Mouse (Mus musculus): ENCODE results near the gene Btbd16. TPM values are rescaled to one million over a fixed set of nuclear protein-coding genes. Genes with fewer than 3 reads are reported as not detected.

The Btbd16 gene
- polyA plus RNA-seq (2014; fragmentation: Nextera tagmentation; extraction: Ambion mirVana): 0.23 TPM in 1 of 2 replicates, not detected in the other

DNA sequence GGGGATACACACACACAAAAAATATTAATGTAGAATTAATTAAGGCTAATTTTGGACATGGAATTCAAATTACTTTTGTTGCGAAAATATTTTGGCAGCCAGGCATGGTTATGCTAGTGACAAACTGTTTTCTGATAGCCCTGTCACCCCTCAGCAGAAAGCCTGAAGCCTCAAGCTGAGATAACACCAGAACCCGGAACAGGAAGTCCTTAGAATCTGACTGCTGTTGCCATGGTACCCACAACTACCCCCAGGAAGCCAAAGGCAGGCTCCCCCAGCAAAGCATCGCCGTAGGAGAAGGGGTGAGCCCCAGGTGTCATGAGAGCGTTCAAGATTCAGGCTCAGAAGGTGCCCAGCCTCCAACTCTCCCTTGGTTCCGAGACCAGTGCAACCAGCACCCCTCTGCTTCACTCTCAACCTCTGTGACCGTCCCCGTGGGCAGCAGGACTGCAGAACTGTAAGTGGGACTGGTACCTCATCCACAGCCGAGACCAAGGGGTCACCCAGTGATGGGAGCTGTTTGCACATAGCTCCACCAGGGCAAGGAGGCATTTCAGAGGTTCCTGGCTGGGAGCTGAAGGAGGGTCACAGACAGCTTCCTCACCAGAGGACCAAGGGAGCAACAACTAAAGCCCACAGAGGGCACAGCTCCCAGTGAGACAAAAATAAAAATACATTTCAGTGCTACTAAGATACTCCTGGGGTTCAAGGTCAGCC, at the start of gene Btbd16:
Gene Btbd16 (plus strand): TSS at position 156 of the 717 bp plus-strand sequence.
- WGBS: 50% methylated on average over 9 of the region's 9 CpGs
- no peak; the same call in 1 of the 2 replicates for ATAC-seq (ENCODE audit: insufficient number of reproducible peaks, insufficient read depth, low FRiP score, low read depth)
- H3K27ac ChIP-seq (ENCODE audit: low read length): no peak within 1 kb of the TSS

DNA sequence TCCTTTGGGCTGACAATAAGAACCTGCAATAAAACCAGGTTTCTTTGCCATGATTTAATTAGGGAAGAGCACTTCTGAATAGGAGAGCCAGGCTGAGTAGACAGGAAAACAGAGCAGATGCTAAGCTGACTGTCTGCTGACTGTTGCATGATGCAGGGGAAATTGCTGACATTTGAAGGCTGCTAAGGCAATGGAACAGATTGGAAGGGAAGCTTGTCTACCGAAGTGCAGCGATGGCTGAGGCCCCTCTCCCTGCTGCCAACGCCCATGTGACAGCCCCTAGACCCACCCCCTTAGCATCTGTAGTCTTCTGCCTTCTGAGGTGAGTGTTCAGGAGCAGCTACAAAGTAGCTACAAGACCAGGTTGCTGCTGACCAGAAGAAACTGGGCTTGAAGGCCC, 47.7 kb upstream of the Btbd16 start:
- no peak overlapping the region for H3K9ac ChIP-seq (replicated peaks; ENCODE audit: low read depth, low read length)
- no peak for ATAC-seq (ENCODE audit: insufficient number of reproducible peaks, insufficient read depth, low FRiP score, low read depth)
- WGBS: 73% methylated on average over 3 of the region's 3 CpGs
- H3K27ac ChIP-seq (ENCODE audit: low read length): no peak overlapping the region
- no peak overlapping the region for H3K4me3 ChIP-seq (ENCODE audit: low read depth, low read length)
- H3K9me3 ChIP-seq (ENCODE audit: control insufficient read depth, low read depth, low read length): no peaks in the 10 kb centered on the region
- no peaks in the 10 kb centered on the region for H3K27me3 ChIP-seq (ENCODE audit: control insufficient read depth, insufficient read depth, low read length)
- H3K36me3 ChIP-seq (ENCODE audit: control insufficient read depth, insufficient read depth, low read length): peaks cover 19% of the 10 kb centered on the region; the same call in 1 of the 2 replicates
- no peak overlapping the region for H3K4me2 ChIP-seq (replicated peaks; ENCODE audit: low read depth, low read length)
- H3K4me1 ChIP-seq (ENCODE audit: control insufficient read depth, insufficient read depth, low read length): peaks cover 10% of the 10 kb centered on the region; the same call in 1 of the 2 replicates

More for the DNA sequence above, at the start of gene Btbd16:
- Histone ChIP-seq H3K4me2 (replicated peaks; ENCODE audit: low read depth, low read length) (no peak within 1 kb of the TSS), H3K4me3 (ENCODE audit: low read depth, low read length) (no peak within 1 kb of the TSS), H3K4me1 (ENCODE audit: control insufficient read depth, insufficient read depth, low read length) (no peaks in the 10 kb centered on the region), H3K9ac (replicated peaks; ENCODE audit: low read depth, low read length) (no peak within 1 kb of the TSS), H3K27me3 (ENCODE audit: control insufficient read depth, insufficient read depth, low read length) (no peaks in the 10 kb centered on the region), H3K9me3 (ENCODE audit: control insufficient read depth, low read depth, low read length) (no peaks in the 10 kb centered on the region), H3K36me3 (ENCODE audit: control insufficient read depth, insufficient read depth, low read length) (no peaks in the 10 kb centered on the region)

DNA sequence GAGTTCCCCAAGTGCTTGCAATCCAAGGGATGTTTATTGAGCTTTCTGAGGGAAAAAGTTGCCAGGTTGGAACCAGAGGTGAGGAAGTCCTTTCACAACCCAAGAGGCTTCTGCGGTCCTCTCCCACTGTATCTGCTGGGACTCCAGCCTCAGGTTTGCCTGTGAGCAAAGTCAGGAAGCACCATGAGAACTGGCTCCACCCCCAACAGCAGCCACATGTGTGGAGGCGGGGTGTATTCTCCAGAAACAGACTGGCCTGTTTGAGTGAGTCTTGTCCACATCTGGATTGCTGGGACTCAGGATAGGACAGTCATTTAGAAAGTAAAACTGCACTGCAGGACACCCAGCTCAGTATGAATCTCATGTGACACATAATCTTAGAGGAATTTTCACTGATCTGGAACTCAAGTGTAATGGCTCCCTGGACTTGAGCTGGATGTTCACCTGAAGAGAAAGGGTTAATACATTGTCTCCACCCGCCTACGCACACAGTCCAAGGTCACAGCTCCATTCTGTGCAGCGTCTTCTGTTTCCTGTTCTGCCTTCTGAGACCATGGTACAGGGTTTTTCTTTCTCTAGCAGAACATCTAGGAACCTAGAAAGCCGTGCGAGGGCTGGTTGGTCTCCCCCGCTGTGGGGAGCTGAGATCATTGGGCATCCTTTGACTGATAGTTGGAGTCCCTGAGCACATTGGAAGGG, 47.0 kb upstream of the Btbd16 start:
- Histone ChIP-seq H3K4me2 (replicated peaks; ENCODE audit: low read depth, low read length) (no peak overlapping the region), H3K27me3 (ENCODE audit: control insufficient read depth, insufficient read depth, low read length) (no peaks in the 10 kb centered on the region), H3K4me1 (ENCODE audit: control insufficient read depth, insufficient read depth, low read length) (peaks cover 10% of the 10 kb centered on the region; the same call in 1 of the 2 replicates), H3K4me3 (ENCODE audit: low read depth, low read length) (no peak overlapping the region), H3K9ac (replicated peaks; ENCODE audit: low read depth, low read length) (no peak overlapping the region), H3K9me3 (ENCODE audit: control insufficient read depth, low read depth, low read length) (no peaks in the 10 kb centered on the region), H3K36me3 (ENCODE audit: control insufficient read depth, insufficient read depth, low read length) (peaks cover 20% of the 10 kb centered on the region; the same call in 1 of the 2 replicates), H3K27ac (ENCODE audit: low read length) (no peak overlapping the region)
- WGBS: 50% methylated on average over 8 of the region's 8 CpGs
- ATAC-seq (ENCODE audit: insufficient number of reproducible peaks, insufficient read depth, low FRiP score, low read depth): 0 out of 2 replicates have a peak, but pooled peaks have one; percentile 42

DNA sequence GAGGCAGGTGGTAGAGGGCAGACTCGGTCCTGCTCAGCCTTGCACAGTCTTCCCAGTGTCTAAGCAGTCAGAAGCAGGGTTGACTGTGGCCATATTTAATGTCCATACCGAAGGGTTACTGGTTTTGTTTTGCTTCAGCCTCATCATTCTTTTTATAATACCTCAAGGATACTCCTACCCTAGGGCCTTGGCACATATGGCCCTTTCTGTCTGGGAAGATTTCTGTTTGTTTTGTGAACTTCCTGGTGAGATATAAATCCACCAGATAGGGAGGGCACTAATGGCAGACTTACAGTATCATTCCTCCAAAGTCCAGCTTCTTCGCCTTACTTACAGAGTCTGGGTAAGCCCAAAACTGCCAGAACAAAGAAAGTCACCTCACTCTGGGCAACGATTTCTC, 46.3 kb upstream of the Btbd16 start:
- no peak overlapping the region for H3K4me2 ChIP-seq (replicated peaks; ENCODE audit: low read depth, low read length)
- no peak overlapping the region for H3K27ac ChIP-seq (ENCODE audit: low read length)
- no peaks in the 10 kb centered on the region for H3K27me3 ChIP-seq (ENCODE audit: control insufficient read depth, insufficient read depth, low read length)
- H3K9ac ChIP-seq (replicated peaks; ENCODE audit: low read depth, low read length): no peak overlapping the region
- H3K9me3 ChIP-seq (ENCODE audit: control insufficient read depth, low read depth, low read length): no peaks in the 10 kb centered on the region
- no peak overlapping the region for H3K4me3 ChIP-seq (ENCODE audit: low read depth, low read length)
- 88% methylated on average over 4 of the region's 4 CpGs for WGBS
- peaks cover 10% of the 10 kb centered on the region; the same call in 1 of the 2 replicates for H3K4me1 ChIP-seq (ENCODE audit: control insufficient read depth, insufficient read depth, low read length)
- peaks cover 20% of the 10 kb centered on the region; the same call in 1 of the 2 replicates for H3K36me3 ChIP-seq (ENCODE audit: control insufficient read depth, insufficient read depth, low read length)
- no peak for ATAC-seq (ENCODE audit: insufficient number of reproducible peaks, insufficient read depth, low FRiP score, low read depth)

DNA sequence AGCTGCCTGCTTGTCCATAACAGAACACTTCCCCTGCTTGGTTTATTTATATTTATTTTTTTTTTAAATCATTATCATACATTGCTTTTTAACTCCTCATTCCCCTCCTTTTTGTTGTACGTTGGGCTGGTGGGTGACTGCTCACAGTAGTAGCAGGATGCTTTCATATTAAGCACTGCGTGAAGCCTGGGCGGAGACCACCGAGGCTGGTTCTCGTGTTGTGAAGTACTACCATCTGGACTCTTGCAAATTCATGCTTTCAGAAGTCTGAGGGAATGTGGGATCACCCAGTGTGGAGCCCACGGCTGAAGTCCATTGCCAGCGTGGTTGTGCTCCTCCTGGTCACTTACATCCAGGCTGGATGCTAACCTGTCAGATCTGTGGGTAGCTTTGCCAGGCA, 42.1 kb upstream of the Btbd16 start:
- Histone ChIP-seq H3K36me3 (ENCODE audit: control insufficient read depth, insufficient read depth, low read length) (peaks cover 29% of the 10 kb centered on the region), H3K27ac (ENCODE audit: low read length) (no peak overlapping the region), H3K4me2 (replicated peaks; ENCODE audit: low read depth, low read length) (no peak overlapping the region), H3K4me3 (ENCODE audit: low read depth, low read length) (no peak overlapping the region), H3K4me1 (ENCODE audit: control insufficient read depth, insufficient read depth, low read length) (peaks cover 6% of the 10 kb centered on the region; the same call in 1 of the 2 replicates), H3K9ac (replicated peaks; ENCODE audit: low read depth, low read length) (no peak overlapping the region), H3K27me3 (ENCODE audit: control insufficient read depth, insufficient read depth, low read length) (no peaks in the 10 kb centered on the region), H3K9me3 (ENCODE audit: control insufficient read depth, low read depth, low read length) (no peaks in the 10 kb centered on the region)
- 81% methylated on average over 7 of the region's 7 CpGs for WGBS
- ATAC-seq (ENCODE audit: insufficient number of reproducible peaks, insufficient read depth, low FRiP score, low read depth): no peak

DNA sequence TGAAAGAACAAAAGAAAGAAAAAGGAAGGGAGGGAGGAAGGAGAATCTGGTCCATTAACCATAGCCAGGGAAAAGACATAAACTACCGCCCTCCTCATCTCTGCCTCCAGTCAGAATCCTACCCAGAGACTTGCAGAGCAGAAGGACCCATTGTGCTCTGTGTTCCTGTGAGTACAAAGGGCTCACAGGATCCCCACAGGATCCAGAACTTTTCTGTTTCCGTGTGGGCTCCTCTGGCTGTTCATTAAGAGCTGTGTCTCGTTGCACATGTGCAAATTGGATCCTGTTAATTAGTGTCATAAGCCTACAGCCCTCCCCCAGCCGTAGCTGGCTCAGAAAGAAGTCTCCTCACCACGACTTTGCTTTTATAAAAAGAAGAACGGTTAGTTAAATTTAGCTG, 41.0 kb upstream of the Btbd16 start:
- no peak overlapping the region for H3K9ac ChIP-seq (replicated peaks; ENCODE audit: low read depth, low read length)
- peaks cover 29% of the 10 kb centered on the region for H3K36me3 ChIP-seq (ENCODE audit: control insufficient read depth, insufficient read depth, low read length)
- WGBS: 71% methylated on average over 6 of the region's 6 CpGs

DNA sequence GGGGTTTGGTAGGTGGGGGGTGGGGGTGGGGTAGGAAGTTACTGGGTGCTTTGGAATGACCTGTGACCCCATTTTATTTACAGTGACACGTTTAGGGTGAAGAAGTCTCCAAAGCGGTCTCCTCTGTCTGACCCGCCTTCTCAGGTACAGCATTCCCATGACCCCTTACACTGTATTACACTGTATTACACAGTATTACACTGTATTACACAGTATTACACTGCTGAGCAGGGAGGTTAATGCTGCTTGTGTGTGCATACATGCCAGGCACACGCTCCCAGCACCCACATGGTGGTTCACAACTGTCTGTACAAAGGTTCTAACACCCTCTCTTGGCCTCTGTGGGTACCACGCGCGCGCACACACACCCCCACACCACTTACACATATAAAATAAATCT, 40.4 kb upstream of the Btbd16 start:
- Histone ChIP-seq H3K36me3 (ENCODE audit: control insufficient read depth, insufficient read depth, low read length) (peaks cover 27% of the 10 kb centered on the region), H3K4me2 (replicated peaks; ENCODE audit: low read depth, low read length) (no peak overlapping the region), H3K4me3 (ENCODE audit: low read depth, low read length) (no peak overlapping the region), H3K9me3 (ENCODE audit: control insufficient read depth, low read depth, low read length) (no peaks in the 10 kb centered on the region), H3K27ac (ENCODE audit: low read length) (no peak overlapping the region), H3K9ac (replicated peaks; ENCODE audit: low read depth, low read length) (no peak overlapping the region), H3K4me1 (ENCODE audit: control insufficient read depth, insufficient read depth, low read length) (no peaks in the 10 kb centered on the region), H3K27me3 (ENCODE audit: control insufficient read depth, insufficient read depth, low read length) (no peaks in the 10 kb centered on the region)
- 91% methylated on average over 8 of the region's 8 CpGs for WGBS
- ATAC-seq (ENCODE audit: insufficient number of reproducible peaks, insufficient read depth, low FRiP score, low read depth): no peak

More for the DNA sequence above, 41.0 kb upstream of the Btbd16 start:
- no peak overlapping the region for H3K27ac ChIP-seq (ENCODE audit: low read length)
- no peaks in the 10 kb centered on the region for H3K9me3 ChIP-seq (ENCODE audit: control insufficient read depth, low read depth, low read length)
- H3K27me3 ChIP-seq (ENCODE audit: control insufficient read depth, insufficient read depth, low read length): no peaks in the 10 kb centered on the region
- no peak for ATAC-seq (ENCODE audit: insufficient number of reproducible peaks, insufficient read depth, low FRiP score, low read depth)
- no peak overlapping the region for H3K4me3 ChIP-seq (ENCODE audit: low read depth, low read length)
- no peaks in the 10 kb centered on the region for H3K4me1 ChIP-seq (ENCODE audit: control insufficient read depth, insufficient read depth, low read length)
- H3K4me2 ChIP-seq (replicated peaks; ENCODE audit: low read depth, low read length): no peak overlapping the region

DNA sequence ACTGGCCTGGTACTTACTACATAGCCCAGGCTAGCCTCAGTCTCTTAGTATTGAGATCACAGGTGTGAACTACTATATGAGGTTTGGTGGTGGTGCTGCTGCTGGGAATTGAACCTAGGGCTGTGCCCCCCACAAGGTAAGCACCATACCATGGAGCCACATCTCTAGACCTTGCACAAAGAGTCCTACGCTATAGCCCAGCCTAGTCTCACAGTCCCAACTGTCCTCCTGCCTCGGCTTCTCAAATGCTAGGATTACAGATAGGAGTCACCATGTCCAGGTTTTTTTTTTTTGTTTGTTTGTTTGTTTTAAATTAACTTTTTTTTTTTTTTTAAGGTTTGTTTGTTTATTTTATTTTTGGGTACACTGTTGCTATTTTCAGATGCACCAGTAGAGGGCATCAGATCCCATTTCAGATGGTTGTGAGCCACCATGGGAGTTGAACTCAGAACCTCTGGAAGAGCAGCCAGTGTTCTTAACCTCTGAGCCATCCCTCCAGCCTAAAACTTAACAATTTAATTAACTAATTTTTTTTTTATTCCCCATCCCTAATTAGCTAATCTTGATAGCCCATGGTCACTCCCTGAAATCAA, 39.6 kb upstream of the Btbd16 start:
- Histone ChIP-seq H3K27me3 (ENCODE audit: control insufficient read depth, insufficient read depth, low read length) (no peaks in the 10 kb centered on the region), H3K9ac (replicated peaks; ENCODE audit: low read depth, low read length) (no peak overlapping the region), H3K36me3 (ENCODE audit: control insufficient read depth, insufficient read depth, low read length) (peaks cover 21% of the 10 kb centered on the region)

More for the DNA sequence above, 39.6 kb upstream of the Btbd16 start:
- H3K27ac ChIP-seq (ENCODE audit: low read length): no peak overlapping the region
- ATAC-seq (ENCODE audit: insufficient number of reproducible peaks, insufficient read depth, low FRiP score, low read depth): no peak
- no peak overlapping the region for H3K4me2 ChIP-seq (replicated peaks; ENCODE audit: low read depth, low read length)
- no peaks in the 10 kb centered on the region for H3K9me3 ChIP-seq (ENCODE audit: control insufficient read depth, low read depth, low read length)
- H3K4me3 ChIP-seq (ENCODE audit: low read depth, low read length): no peak overlapping the region
- 92% methylated on average over 2 of the region's 2 CpGs for WGBS
- H3K4me1 ChIP-seq (ENCODE audit: control insufficient read depth, insufficient read depth, low read length): no peaks in the 10 kb centered on the region
